Comparison of ENCODE assay signal across 13 mouse cellular contexts in genomic region chr11:85520996-85521395, GRCm38 (mm10).
DNase-seq lines count a peak whose midpoint lies in the region; ATAC-seq and TF ChIP-seq lines count a peak whose summit lies in the region.
"Had no signal": no experiment of that assay in that cellular context is flagged by ENCODE, and none has a peak within 500 bp of the region (broad histone marks: within the 10 kb centered on the region; RNA-seq: fewer than 3 reads in every experiment).

No protein-coding gene starts in this region.

- no peaks in the 10 kb centered on the region for H3K27me3 ChIP-seq in lung, embryonic 14.5 days (ENCODE audit: insufficient read depth, low read length)
- H3K27me3 ChIP-seq in liver, postnatal 0 days (ENCODE audit: insufficient read depth, low read length): 0 out of 2 replicates have a peak, but pooled peaks cover 4% of the 10 kb centered on the region
- H3K27me3 ChIP-seq in midbrain, embryonic 15.5 days (replicated peaks): peaks cover 20% of the 10 kb centered on the region
- H3K27me3 ChIP-seq: Patski had no signal

- 37% methylated on average over 4 of the region's 4 CpGs for WGBS in lung, embryonic 14.5 days
- WGBS in liver, postnatal 0 days (ENCODE audit: insufficient replicate concordance): 63% methylated on average over 4 of the region's 4 CpGs
- WGBS in midbrain, embryonic 15.5 days: 75% methylated on average over 4 of the region's 4 CpGs

- DNase-seq in gastrocnemius, adult 2 months: no peak
- DNase-seq in gastrocnemius, postnatal 4 days (ENCODE audit: low spot score in 2 of 2): no peak
- DNase-seq in lung, embryonic 14.5 days: peak; percentile 78
- DNase-seq in lung, postnatal 14 days: no peak
- DNase-seq in liver, postnatal 0 days: no peak
- DNase-seq: cerebellum, postnatal 10 days; thymus, postnatal 4 days had no signal

- no peak overlapping the region for H3K4me3 ChIP-seq in gastrocnemius, adult 2 months
- H3K4me3 ChIP-seq in lung, embryonic 14.5 days (ENCODE audit: low read depth, low read length): no peak overlapping the region
- H3K4me3 ChIP-seq in liver, postnatal 0 days (ENCODE audit: low read depth, low read length): no peak overlapping the region
- H3K4me3 ChIP-seq in midbrain, embryonic 15.5 days: no peak overlapping the region
- H3K4me3 ChIP-seq: hindbrain, embryonic 13.5 days; neural tube, embryonic 12.5 days had no signal

- H3K9me3 ChIP-seq in lung, embryonic 14.5 days (ENCODE audit: low read depth, low read length): no peaks in the 10 kb centered on the region
- no peaks in the 10 kb centered on the region for H3K9me3 ChIP-seq in liver, postnatal 0 days (ENCODE audit: low read length)
- no peaks in the 10 kb centered on the region for H3K9me3 ChIP-seq in midbrain, embryonic 15.5 days
- H3K9me3 ChIP-seq: hindbrain, embryonic 13.5 days; neural tube, embryonic 12.5 days had no signal

- ATAC-seq in lung, embryonic 14.5 days (ENCODE audit: insufficient read depth): no peak
- ATAC-seq in common myeloid progenitor, adult 5-6 weeks (replicated peaks; ENCODE audit: low read depth, poor library complexity, severe bottlenecking): peak; percentile 30; the same call in 1 of the 2 replicates
- ATAC-seq in liver, postnatal 0 days: peak; percentile 57
- ATAC-seq in midbrain, embryonic 15.5 days (replicated peaks): no peak
- ATAC-seq in monocyte, adult 5-6 weeks (replicated peaks; ENCODE audit: insufficient number of reproducible peaks, low FRiP score, low TSS enrichment, poor library complexity, severe bottlenecking): no peak
- ATAC-seq: Patski had no signal

- H3K9ac ChIP-seq in lung, embryonic 14.5 days: no peak overlapping the region
- H3K9ac ChIP-seq in liver, postnatal 0 days (replicated peaks): no peak overlapping the region
- no peak overlapping the region for H3K9ac ChIP-seq in midbrain, embryonic 15.5 days
- H3K9ac ChIP-seq: hindbrain, embryonic 13.5 days; neural tube, embryonic 12.5 days had no signal

- H3K27ac ChIP-seq in gastrocnemius, adult 2 months: peak overlapping the region; percentile 82
- H3K27ac ChIP-seq in lung, embryonic 14.5 days (ENCODE audit: low read depth): no peak overlapping the region
- no peak overlapping the region for H3K27ac ChIP-seq in liver, postnatal 0 days (ENCODE audit: low read depth)
- H3K27ac ChIP-seq in midbrain, embryonic 15.5 days: no peak overlapping the region
- H3K27ac ChIP-seq: hindbrain, embryonic 13.5 days; neural tube, embryonic 12.5 days had no signal

- TF ChIP-seq CTCF in gastrocnemius, adult 2 months (IDR thresholded peaks at IDR 0.05): no peak
- TF ChIP-seq CTCF in lung, embryonic 14.5 days (IDR thresholded peaks at IDR 0.05; ENCODE audit: low read depth): no peak
- TF ChIP-seq CTCF in liver, postnatal 0 days (IDR thresholded peaks at IDR 0.05; ENCODE audit: low read depth): no peak

- TF ChIP-seq EP300 in liver, postnatal 0 days (IDR thresholded peaks at IDR 0.05; ENCODE audit: low read depth): peak; percentile 78

- no peak overlapping the region for H3K4me2 ChIP-seq in lung, embryonic 14.5 days
- H3K4me2 ChIP-seq in liver, postnatal 0 days (ENCODE audit: low read depth, low read length): no peak overlapping the region
- no peak overlapping the region for H3K4me2 ChIP-seq in midbrain, embryonic 15.5 days
- H3K4me2 ChIP-seq: hindbrain, embryonic 13.5 days; neural tube, embryonic 12.5 days had no signal

- H3K36me3 ChIP-seq in lung, embryonic 14.5 days (ENCODE audit: insufficient read depth): no peaks in the 10 kb centered on the region
- H3K36me3 ChIP-seq in liver, postnatal 0 days (replicated peaks; ENCODE audit: insufficient read depth, low read length): no peaks in the 10 kb centered on the region
- H3K36me3 ChIP-seq in midbrain, embryonic 15.5 days (replicated peaks): no peaks in the 10 kb centered on the region
- H3K36me3 ChIP-seq: hindbrain, embryonic 13.5 days; neural tube, embryonic 12.5 days had no signal

- intact Hi-C loops in gastrocnemius, adult 2 months (cut with DNase I): no loop called here

- peaks cover 32% of the 10 kb centered on the region for H3K4me1 ChIP-seq in lung, embryonic 14.5 days (ENCODE audit: insufficient read depth)
- H3K4me1 ChIP-seq in liver, postnatal 0 days (ENCODE audit: insufficient read depth): peaks cover 4% of the 10 kb centered on the region; the same call in 1 of the 2 replicates
- H3K4me1 ChIP-seq in midbrain, embryonic 15.5 days: peaks cover 19% of the 10 kb centered on the region

Comparison
In these comparisons a context has a peak if more than half of its experiments do, and no peak if none do; other contexts are left out.
1. ATAC-seq: peak in common myeloid progenitor, adult 5-6 weeks (single experiment) and liver, postnatal 0 days (single experiment); none in lung, embryonic 14.5 days (single experiment), midbrain, embryonic 15.5 days (single experiment) and monocyte, adult 5-6 weeks (single experiment).